Mouse (Mus musculus) embryonic stem cell, embryonic (primary cell): ENCODE measurements around the gene Tnfsf9.
"Not testable (repeated sequence)": the region's sequence is repeated elsewhere in the genome, so short reads cannot be mapped to it uniquely, and the experiment has no call there.

Experiments
- CTCF ChIA-PET, 4 experiments: fragments of 300-600 bp in 2 of 4; fragments of 350-600 bp in 2 of 4; sonication (Branson Sonifier 250); formaldehyde crosslinking; loops; one replicate each; lab custom pipeline; 2022; ENCODE audit warnings: inconsistent platforms in 2 of 4; lab: Charles Lee
- POLR2A ChIA-PET, 4 experiments: fragments of 300-600 bp in 2 of 4; fragments of 350-600 bp in 2 of 4; sonication (Branson Sonifier 250); formaldehyde crosslinking; loops; one replicate each; lab custom pipeline; 2022; ENCODE audit warnings: antibody characterized with exemption in 4 of 4, inconsistent platforms in 1 of 4; lab: Charles Lee

Tnfsf9 gene

GRCm38 (mm10) chr17:57108040-57108665 is 3.0 kb downstream of the Tnfsf9 start:
- CTCF ChIA-PET: interaction anchor here in 1 of 4 experiments (1.6 kb wide), 1 partner anchor 12 kb away, joined by 3 read pairs; no protein-coding TSS in a partner anchor
- POLR2A ChIA-PET: interaction anchor here in 2 of 4 experiments (0.6 to 1.1 kb wide), 3 partner anchors 11 to 1963 kb away, joined by 3 to 4 read pairs (median 3); no protein-coding TSS in a partner anchor

GRCm38 (mm10) chr17:57108666-57109171 is 3.6 kb downstream of the Tnfsf9 start:
- ChIA-PET POLR2A (no interaction called here), CTCF (interaction anchor here in 1 of 4 experiments (1.6 kb wide), 1 partner anchor 13 kb away, joined by 3 read pairs; no protein-coding TSS in a partner anchor)

DNA sequence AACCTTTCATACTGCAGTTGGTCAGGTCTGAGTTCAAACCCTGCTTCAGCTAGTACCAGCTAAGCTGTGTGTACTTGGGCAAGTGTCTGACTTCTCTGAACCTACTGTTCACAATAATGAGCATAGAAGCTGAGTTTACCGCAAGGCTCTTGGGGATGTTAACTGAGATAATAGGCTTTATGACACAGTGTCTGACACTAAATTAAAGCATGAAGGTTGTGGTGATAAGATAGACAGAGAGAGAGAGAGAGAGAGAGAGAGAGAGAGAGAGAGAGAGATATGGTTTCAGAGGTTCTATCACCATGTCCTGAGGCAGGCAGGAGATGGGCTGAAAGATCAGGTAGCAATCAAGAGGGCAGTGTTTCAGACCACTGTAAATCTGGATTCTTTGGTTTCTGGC is 4.9 kb downstream of the Tnfsf9 start:
- CTCF ChIA-PET: no interaction called here
- POLR2A ChIA-PET: interaction anchor here in 1 of 4 experiments (0.6 kb wide), 1 partner anchor 232 kb away, joined by 3 read pairs; no protein-coding TSS in a partner anchor

DNA sequence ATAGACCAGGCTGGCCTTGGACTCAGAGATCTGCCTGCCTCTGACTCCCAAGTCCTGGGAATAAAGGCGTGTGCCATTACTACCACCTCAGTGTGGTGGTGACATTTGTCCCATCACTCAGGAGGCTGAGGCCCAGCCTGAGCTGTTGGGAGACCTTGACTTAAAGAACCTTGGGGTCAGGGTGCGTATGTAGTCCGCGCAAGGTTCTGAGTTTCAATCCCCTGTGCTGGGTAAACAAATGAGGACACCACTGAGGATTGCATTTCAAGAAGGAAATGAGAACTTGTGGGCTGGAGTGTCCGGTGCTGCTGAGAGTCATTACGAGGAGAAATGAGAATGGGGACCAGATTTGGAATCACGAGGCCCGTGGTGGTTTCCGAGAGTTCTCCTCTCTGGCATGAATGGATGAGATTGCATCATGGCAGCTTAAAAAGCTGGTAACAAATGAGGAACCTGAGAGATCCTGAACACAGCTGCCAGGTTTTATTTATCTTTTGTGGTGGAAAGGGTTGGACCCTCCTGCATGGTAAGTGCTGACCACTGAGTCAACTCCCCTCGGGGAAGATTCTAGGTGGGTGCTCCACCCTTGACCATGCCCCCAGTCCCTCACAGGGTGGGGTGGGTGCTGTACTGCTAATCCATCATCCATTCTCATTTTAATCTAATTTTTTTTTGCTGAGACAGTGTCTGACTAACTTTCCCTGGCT is 7.8 kb downstream of the Tnfsf9 start:
- ChIA-PET POLR2A (interaction anchor here in 1 of 4 experiments (2.2 kb wide), 1 partner anchor 13 kb away, joined by 7 read pairs; no protein-coding TSS in a partner anchor), CTCF (no interaction called here)

- CTCF ChIA-PET: no interaction called here
- POLR2A ChIA-PET: interaction anchor here in 1 of 4 experiments (0.5 to 1.1 kb wide), 2 partner anchors 50 to 65 kb away, joined by 4 to 5 read pairs; no protein-coding TSS in a partner anchor
Observed at GRCm38 (mm10) chr17:57116801-57117200, 11.7 kb downstream of the Tnfsf9 start.

DNA sequence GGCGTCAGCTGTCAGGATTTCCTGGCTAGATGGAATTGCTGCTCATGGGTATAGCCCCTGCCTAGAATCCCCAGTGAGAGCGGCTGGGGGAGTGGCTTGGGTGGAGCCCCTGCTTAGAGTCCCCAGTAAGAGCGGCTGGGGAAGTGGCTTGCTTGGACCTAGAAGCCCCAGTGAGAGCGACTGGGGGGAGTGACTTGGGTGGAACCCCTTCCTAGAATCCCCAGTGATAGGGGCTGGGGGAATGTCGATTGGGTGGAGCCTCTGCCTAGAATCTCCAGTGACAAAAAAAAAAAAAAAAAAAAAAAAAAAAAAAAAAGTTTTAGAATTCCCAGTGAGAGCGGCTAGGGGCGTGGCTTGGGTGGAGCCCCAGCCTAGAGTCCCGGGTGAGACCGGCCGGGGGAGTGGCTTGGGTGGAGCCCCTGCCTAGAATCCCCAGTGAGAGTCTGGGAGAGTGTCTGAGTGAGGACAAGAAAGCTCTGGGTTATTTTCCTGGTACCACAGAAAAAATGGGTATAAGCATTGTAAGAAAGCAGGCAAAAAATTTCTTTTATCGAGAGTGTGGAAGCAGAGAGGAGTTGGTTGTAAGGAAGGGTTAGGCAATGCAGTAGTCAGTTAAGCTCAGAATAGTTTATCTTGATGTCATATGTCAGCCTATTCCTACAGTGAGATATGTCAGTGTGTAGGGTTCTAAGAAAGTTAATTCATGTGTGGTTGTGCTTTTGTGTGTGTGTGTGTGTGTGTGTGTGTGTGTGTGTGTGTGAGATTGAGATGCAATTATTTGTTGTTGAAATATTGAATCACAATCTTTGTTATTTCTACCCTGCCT is 13.6 kb downstream of the Tnfsf9 start:
- ChIA-PET POLR2A (interaction anchor here (0.6 to 1.4 kb wide), 10 partner anchors 9 to 114 kb away, joined by 3 to 10 read pairs (median 4); partner anchors contain the start of gene Khsrp (in 1 of the 4)), CTCF (interaction anchor here (0.5 to 0.9 kb wide), 6 partner anchors 13 to 144 kb away, joined by 3 to 8 read pairs (median 3); no protein-coding TSS in a partner anchor)

DNA sequence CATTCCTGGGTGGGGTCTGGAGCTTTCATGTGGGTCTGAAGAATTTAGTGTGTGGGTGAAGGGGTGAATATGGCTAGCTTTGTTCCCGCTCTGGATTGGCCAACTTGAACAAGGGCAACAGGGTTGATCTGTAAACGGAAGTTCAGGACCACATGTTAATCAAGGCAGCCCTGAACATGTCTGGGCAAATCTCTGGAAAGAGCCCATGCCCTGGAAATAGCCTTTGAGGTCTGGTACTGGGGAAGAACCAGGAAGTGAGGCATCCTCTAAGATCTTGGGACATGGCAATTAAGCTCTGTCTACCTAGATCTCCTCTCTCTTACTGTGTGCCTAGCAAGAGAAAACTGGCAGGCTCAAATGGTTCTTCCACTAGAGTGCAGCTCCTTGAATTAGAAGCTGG is 16.7 kb downstream of the Tnfsf9 start:
- POLR2A ChIA-PET: interaction anchor here in 2 of 4 experiments (0.6 to 2.1 kb wide), 10 partner anchors 9 to 609 kb away, joined by 3 to 13 read pairs (median 3); partner anchors contain the start of genes Khsrp (in 2 of the 2) and Tnfsf9 (in 1 of the 2)
- CTCF ChIA-PET: interaction anchor here in 1 of 4 experiments (1.3 kb wide), 1 partner anchor 45 kb away, joined by 4 read pairs; no protein-coding TSS in a partner anchor

GRCm38 (mm10) chr17:57123192-57124118 is 18.3 kb downstream of the Tnfsf9 start:
- POLR2A ChIA-PET: interaction anchor here in 2 of 4 experiments (0.7 to 1.0 kb wide), 2 partner anchors 17 to 27 kb away, joined by 3 to 4 read pairs; no protein-coding TSS in a partner anchor
- CTCF ChIA-PET: interaction anchor here in 1 of 4 experiments (0.7 kb wide), 1 partner anchor 43 kb away, joined by 3 read pairs; no protein-coding TSS in a partner anchor

- CTCF ChIA-PET: no interaction called here
- POLR2A ChIA-PET: interaction anchor here in 1 of 4 experiments (0.6 kb wide), 1 partner anchor 12 kb away, joined by 6 read pairs; no protein-coding TSS in a partner anchor
Observed at GRCm38 (mm10) chr17:57124792-57125191, 19.7 kb downstream of the Tnfsf9 start.

DNA sequence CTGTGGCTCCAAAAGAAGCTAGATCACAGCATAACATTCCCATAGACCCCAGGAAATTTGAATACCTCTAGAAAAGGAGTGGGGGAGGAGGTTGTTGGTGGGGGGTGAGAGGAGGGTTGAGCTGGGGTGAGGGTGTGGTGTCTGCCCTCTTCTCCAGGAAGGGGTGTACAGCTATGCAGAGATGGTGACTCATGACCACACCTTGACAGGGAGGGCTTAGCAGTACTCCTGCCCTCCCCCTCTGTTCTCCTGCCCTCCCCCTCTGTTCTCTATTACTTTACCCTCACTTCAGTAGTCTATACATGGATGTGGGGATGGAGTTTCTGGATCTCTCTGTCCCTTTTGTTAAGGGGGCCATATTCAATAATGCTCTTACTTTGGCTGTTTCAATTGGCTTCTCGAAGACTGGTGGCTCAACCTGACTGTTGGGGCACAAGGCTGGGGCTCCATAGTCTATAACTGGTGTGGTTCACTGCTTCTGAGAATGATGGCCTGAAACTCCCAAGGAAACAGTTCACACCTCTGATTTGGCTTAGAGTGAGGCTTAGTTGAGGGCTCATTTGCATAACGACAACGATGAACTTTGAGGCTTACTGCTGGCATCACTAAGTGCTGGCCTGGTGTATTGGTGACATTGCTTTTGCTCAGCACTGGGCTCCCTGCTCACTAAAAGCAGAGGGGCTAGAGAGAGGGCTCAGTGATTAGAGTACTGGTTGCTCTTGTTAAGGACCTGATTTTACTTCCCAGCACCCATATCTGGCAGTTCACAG is 20.9 kb downstream of the Tnfsf9 start:
- POLR2A ChIA-PET: no interaction called here
- CTCF ChIA-PET: interaction anchor here in 2 of 4 experiments (0.5 to 0.7 kb wide), 2 partner anchors 74 to 82 kb away, joined by 4 to 5 read pairs; no protein-coding TSS in a partner anchor

DNA sequence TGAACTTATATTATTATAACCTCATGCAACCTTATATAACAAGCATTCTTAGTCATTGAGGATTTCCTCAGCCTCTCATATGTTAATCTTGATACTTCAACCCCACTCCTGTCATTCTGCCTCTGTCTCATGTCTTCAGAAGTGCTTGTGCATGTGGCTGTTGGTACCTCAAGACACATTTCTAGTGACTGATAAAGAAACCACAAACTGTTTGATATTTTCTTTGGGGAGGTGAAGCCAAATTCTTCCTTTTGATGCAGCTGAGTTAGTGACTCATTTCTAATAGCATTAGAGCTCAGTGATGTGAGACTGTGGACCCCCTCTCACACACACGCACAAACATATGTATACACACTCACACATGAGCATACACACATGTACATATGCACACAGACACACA is 26.7 kb downstream of the Tnfsf9 start:
- ChIA-PET CTCF (interaction anchor here in 2 of 4 experiments (0.6 to 1.2 kb wide), 3 partner anchors 13 to 35 kb away, joined by 3 to 11 read pairs (median 3); no protein-coding TSS in a partner anchor), POLR2A (interaction anchor here in 1 of 4 experiments (1.2 kb wide), 1 partner anchor 10 kb away, joined by 3 read pairs; no protein-coding TSS in a partner anchor)

- CTCF ChIA-PET, POLR2A ChIA-PET: not testable (repeated sequence)
Observed at GRCm38 (mm10) chr17:57134021-57134420, 28.9 kb downstream of the Tnfsf9 start.

- POLR2A ChIA-PET: no interaction called here
- CTCF ChIA-PET: no interaction called here
Observed at GRCm38 (mm10) chr17:57134693-57135092, 29.6 kb downstream of the Tnfsf9 start.

DNA sequence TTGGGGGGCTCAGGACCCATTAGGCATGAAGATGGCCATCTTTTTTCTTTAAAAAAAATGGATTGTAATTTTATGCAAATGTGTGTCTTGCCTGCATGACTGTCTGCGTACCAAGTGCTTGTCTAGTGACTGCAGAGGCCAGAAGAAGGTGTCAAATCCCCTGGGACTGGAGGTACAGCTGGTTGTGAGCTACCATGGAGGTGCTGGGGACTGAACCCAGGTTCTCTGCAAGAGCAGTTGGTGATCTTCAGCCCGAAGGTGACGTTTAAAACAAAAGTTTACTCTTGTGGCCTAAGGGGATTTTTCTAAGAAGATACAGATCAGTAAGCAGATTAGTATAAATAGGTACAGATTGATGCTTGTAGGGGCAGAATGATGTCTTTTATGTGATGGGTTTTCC is 30.5 kb downstream of the Tnfsf9 start:
- ChIA-PET CTCF (no interaction called here), POLR2A (no interaction called here)

GRCm38 (mm10) chr17:57138676-57139075 is 33.6 kb downstream of the Tnfsf9 start:
- POLR2A ChIA-PET: no interaction called here

GRCm38 (mm10) chr17:57139708-57140107 is 34.6 kb downstream of the Tnfsf9 start:
- ChIA-PET CTCF (interaction anchor here in 1 of 4 experiments (0.7 kb wide), 1 partner anchor 418 kb away, joined by 6 read pairs; no protein-coding TSS in a partner anchor), POLR2A (no interaction called here)

More at GRCm38 (mm10) chr17:57138676-57139075, 33.6 kb downstream of the Tnfsf9 start:
- CTCF ChIA-PET: interaction anchor here in 1 of 4 experiments (0.6 to 0.7 kb wide), 2 partner anchors 417 to 1133 kb away, joined by 3 to 6 read pairs; no protein-coding TSS in a partner anchor
